Comparison of ENCODE assay signal across 7 mouse cellular contexts in genomic region chr2:103018817-103019494, GRCm38 (mm10). TPM values are rescaled to one million over a fixed set of nuclear protein-coding genes. Genes with fewer than 3 reads are reported as not detected.
DNase-seq lines count a peak whose midpoint lies in the region; ATAC-seq lines count a peak whose summit lies in the region.

No protein-coding gene starts in this region.

- DNase-seq in kidney, adult 9 months: peak; percentile 27
- DNase-seq in kidney, adult 18-20 months: no peak
- DNase-seq in Muller cell, postnatal 12 days (ENCODE audit: inconsistent ontology term): peak; percentile 77
- DNase-seq in embryo, embryonic 11 days: peak; percentile 55
- DNase-seq in layer of hippocampus, adult 8-10 months (ENCODE audit: low spot score in 2 of 2): no peak
- no peak for DNase-seq in right cerebral cortex, postnatal 36 days (ENCODE audit: low spot score in 2 of 2)

- ATAC-seq in monocyte, adult 5-6 weeks (replicated peaks; ENCODE audit: insufficient number of reproducible peaks, low FRiP score, low TSS enrichment, poor library complexity, severe bottlenecking): peak; percentile 76

RNA-seq across cellular contexts. Expression of gene Pdhx, which starts 54.4 kb away (rescaled TPM):
- total RNA-seq in monocyte, adult 5-6 weeks (2017): 15.2 to 24.7 TPM (median 16.6 TPM) in 3 replicates
- 10 to 100 TPM; 49.7 to 58.1 (median 54.4) TPM for total RNA-seq in layer of hippocampus, adult 8-10 months (2022)

RNA-seq across cellular contexts. Expression of gene Apip, which starts 54.5 kb away (rescaled TPM):
- 10.3 to 18.7 TPM (median 12.1 TPM) in 3 replicates for total RNA-seq in monocyte, adult 5-6 weeks (2017)
- total RNA-seq in layer of hippocampus, adult 8-10 months (2022): 10 to 100 TPM; 20.0 to 28.3 (median 24.5) TPM

Comparison
In these comparisons a context has a peak if more than half of its experiments do, and no peak if none do; other contexts are left out.
1. DNase-seq: peak in kidney, adult 9 months (single experiment), Muller cell, postnatal 12 days (single experiment) and embryo, embryonic 11 days (single experiment); none in kidney, adult 18-20 months (single experiment), layer of hippocampus, adult 8-10 months (0 of 2) and right cerebral cortex, postnatal 36 days (0 of 2).